Mouse (Mus musculus): Measurements from ENCODE around the gene Srd5a3. TPM values are rescaled to one million over a fixed set of nuclear protein-coding genes. Genes with fewer than 3 reads are reported as not detected.

The Srd5a3 gene
- polyA plus RNA-seq, 1 experiment = 7.8 TPM

GRCm38 (mm10) chr5:76137586-76137985 is 2.5 kb upstream of the Srd5a3 start:
- no peak overlapping the region for H3K27ac ChIP-seq (ENCODE audit: control insufficient read depth, insufficient read depth, low read depth, low read length)
- no peaks in the 10 kb centered on the region for H3K27me3 ChIP-seq (ENCODE audit: control insufficient read depth, insufficient read depth, low read length)
- peaks cover 9% of the 10 kb centered on the region for H3K4me1 ChIP-seq (ENCODE audit: control insufficient read depth, insufficient read depth, low read length)
- TF ChIP-seq POLR2A (IDR thresholded peaks at IDR 0.05; ENCODE audit: control insufficient read depth, low read depth, low read length) (no peak), CTCF (IDR thresholded peaks at IDR 0.05; ENCODE audit: control insufficient read depth, insufficient read depth, insufficient replicate concordance, low read depth, low read length) (no peak)
- no peak overlapping the region for H3K4me3 ChIP-seq (ENCODE audit: control insufficient read depth, low read depth, low read length)
- H3K36me3 ChIP-seq (ENCODE audit: control insufficient read depth, insufficient read depth, low read length) = no peaks in the 10 kb centered on the region

GRCm38 (mm10) chr5:76138071-76138470 is 2.0 kb upstream of the Srd5a3 start:
- no peak overlapping the region for H3K27ac ChIP-seq (ENCODE audit: control insufficient read depth, insufficient read depth, low read depth, low read length)
- H3K4me1 ChIP-seq (ENCODE audit: control insufficient read depth, insufficient read depth, low read length) = peaks cover 9% of the 10 kb centered on the region
- no peak overlapping the region for H3K4me3 ChIP-seq (ENCODE audit: control insufficient read depth, low read depth, low read length)
- no peaks in the 10 kb centered on the region for H3K36me3 ChIP-seq (ENCODE audit: control insufficient read depth, insufficient read depth, low read length)
- no peak for TF ChIP-seq CTCF (IDR thresholded peaks at IDR 0.05; ENCODE audit: control insufficient read depth, insufficient read depth, insufficient replicate concordance, low read depth, low read length)
- no peak for TF ChIP-seq POLR2A (IDR thresholded peaks at IDR 0.05; ENCODE audit: control insufficient read depth, low read depth, low read length)
- no peaks in the 10 kb centered on the region for H3K27me3 ChIP-seq (ENCODE audit: control insufficient read depth, insufficient read depth, low read length)

GRCm38 (mm10) chr5:76138512-76138911 is 1.6 kb upstream of the Srd5a3 start:
- Histone ChIP-seq H3K27ac (ENCODE audit: control insufficient read depth, insufficient read depth, low read depth, low read length) (no peak overlapping the region), H3K27me3 (ENCODE audit: control insufficient read depth, insufficient read depth, low read length) (no peaks in the 10 kb centered on the region), H3K36me3 (ENCODE audit: control insufficient read depth, insufficient read depth, low read length) (no peaks in the 10 kb centered on the region), H3K4me1 (ENCODE audit: control insufficient read depth, insufficient read depth, low read length) (peaks cover 9% of the 10 kb centered on the region), H3K4me3 (ENCODE audit: control insufficient read depth, low read depth, low read length) (no peak overlapping the region)
- TF ChIP-seq POLR2A (IDR thresholded peaks at IDR 0.05; ENCODE audit: control insufficient read depth, low read depth, low read length) = no peak
- TF ChIP-seq CTCF (IDR thresholded peaks at IDR 0.05; ENCODE audit: control insufficient read depth, insufficient read depth, insufficient replicate concordance, low read depth, low read length) = no peak

GRCm38 (mm10) chr5:76139171-76139671 is 850 bp upstream of the Srd5a3 start:
- H3K4me3 ChIP-seq (ENCODE audit: control insufficient read depth, low read depth, low read length) = no peak overlapping the region
- H3K27me3 ChIP-seq (ENCODE audit: control insufficient read depth, insufficient read depth, low read length) = no peaks in the 10 kb centered on the region
- H3K4me1 ChIP-seq (ENCODE audit: control insufficient read depth, insufficient read depth, low read length) = peaks cover 9% of the 10 kb centered on the region
- H3K27ac ChIP-seq (ENCODE audit: control insufficient read depth, insufficient read depth, low read depth, low read length) = no peak overlapping the region
- no peaks in the 10 kb centered on the region for H3K36me3 ChIP-seq (ENCODE audit: control insufficient read depth, insufficient read depth, low read length)
- no peak for TF ChIP-seq POLR2A (IDR thresholded peaks at IDR 0.05; ENCODE audit: control insufficient read depth, low read depth, low read length)
- no peak for TF ChIP-seq CTCF (IDR thresholded peaks at IDR 0.05; ENCODE audit: control insufficient read depth, insufficient read depth, insufficient replicate concordance, low read depth, low read length)

GRCm38 (mm10) chr5:76140730-76141066 is 627 bp downstream of the Srd5a3 start:
- TF ChIP-seq POLR2A (IDR thresholded peaks at IDR 0.05; ENCODE audit: control insufficient read depth, low read depth, low read length) (no peak), CTCF (IDR thresholded peaks at IDR 0.05; ENCODE audit: control insufficient read depth, insufficient read depth, insufficient replicate concordance, low read depth, low read length) (no peak)
- peaks cover 9% of the 10 kb centered on the region for H3K4me1 ChIP-seq (ENCODE audit: control insufficient read depth, insufficient read depth, low read length)
- no peaks in the 10 kb centered on the region for H3K36me3 ChIP-seq (ENCODE audit: control insufficient read depth, insufficient read depth, low read length)
- H3K27ac ChIP-seq (ENCODE audit: control insufficient read depth, insufficient read depth, low read depth, low read length) = peak overlapping the region; percentile 7; the same call in 1 of the 2 replicates
- peak overlapping the region; percentile 88 for H3K4me3 ChIP-seq (ENCODE audit: control insufficient read depth, low read depth, low read length)
- no peaks in the 10 kb centered on the region for H3K27me3 ChIP-seq (ENCODE audit: control insufficient read depth, insufficient read depth, low read length)

GRCm38 (mm10) chr5:76143356-76143755 is 3.3 kb downstream of the Srd5a3 start:
- TF ChIP-seq POLR2A (IDR thresholded peaks at IDR 0.05; ENCODE audit: control insufficient read depth, low read depth, low read length) = no peak
- no peak for TF ChIP-seq CTCF (IDR thresholded peaks at IDR 0.05; ENCODE audit: control insufficient read depth, insufficient read depth, insufficient replicate concordance, low read depth, low read length)
- Histone ChIP-seq H3K27me3 (ENCODE audit: control insufficient read depth, insufficient read depth, low read length) (no peaks in the 10 kb centered on the region), H3K4me3 (ENCODE audit: control insufficient read depth, low read depth, low read length) (no peak overlapping the region), H3K36me3 (ENCODE audit: control insufficient read depth, insufficient read depth, low read length) (no peaks in the 10 kb centered on the region), H3K4me1 (ENCODE audit: control insufficient read depth, insufficient read depth, low read length) (peaks cover 13% of the 10 kb centered on the region), H3K27ac (ENCODE audit: control insufficient read depth, insufficient read depth, low read depth, low read length) (no peak overlapping the region)

- TF ChIP-seq POLR2A (IDR thresholded peaks at IDR 0.05; ENCODE audit: control insufficient read depth, low read depth, low read length) (no peak), CTCF (IDR thresholded peaks at IDR 0.05; ENCODE audit: control insufficient read depth, insufficient read depth, insufficient replicate concordance, low read depth, low read length) (no peak)
- Histone ChIP-seq H3K27ac (ENCODE audit: control insufficient read depth, insufficient read depth, low read depth, low read length) (no peak overlapping the region), H3K4me1 (ENCODE audit: control insufficient read depth, insufficient read depth, low read length) (peaks cover 5% of the 10 kb centered on the region), H3K36me3 (ENCODE audit: control insufficient read depth, insufficient read depth, low read length) (no peaks in the 10 kb centered on the region), H3K27me3 (ENCODE audit: control insufficient read depth, insufficient read depth, low read length) (no peaks in the 10 kb centered on the region), H3K4me3 (ENCODE audit: control insufficient read depth, low read depth, low read length) (no peak overlapping the region)
Measured at GRCm38 (mm10) chr5:76146401-76146800, 6.3 kb downstream of the Srd5a3 start.

- Histone ChIP-seq H3K27me3 (ENCODE audit: control insufficient read depth, insufficient read depth, low read length) (no peaks in the 10 kb centered on the region), H3K36me3 (ENCODE audit: control insufficient read depth, insufficient read depth, low read length) (no peaks in the 10 kb centered on the region), H3K4me1 (ENCODE audit: control insufficient read depth, insufficient read depth, low read length) (peaks cover 5% of the 10 kb centered on the region), H3K27ac (ENCODE audit: control insufficient read depth, insufficient read depth, low read depth, low read length) (no peak overlapping the region), H3K4me3 (ENCODE audit: control insufficient read depth, low read depth, low read length) (no peak overlapping the region)
- TF ChIP-seq CTCF (IDR thresholded peaks at IDR 0.05; ENCODE audit: control insufficient read depth, insufficient read depth, insufficient replicate concordance, low read depth, low read length) (no peak), POLR2A (IDR thresholded peaks at IDR 0.05; ENCODE audit: control insufficient read depth, low read depth, low read length) (no peak)
Measured at GRCm38 (mm10) chr5:76149436-76149835, 9.4 kb downstream of the Srd5a3 start.

Data from testis, adult 2 months (tissue).